Mouse (Mus musculus) hindbrain, postnatal 0 days (tissue): ENCODE data around the gene Meis1. TPM values are rescaled to one million over a fixed set of nuclear protein-coding genes. Genes with fewer than 3 reads are reported as not detected.

ENCODE experiments used
- ATAC-seq: fragments of 200-750 bp; cut with Nextera tagmentation; 2 replicates; pipeline ENCODE4 v1.8.0; 2017; ENCODE audit warnings: mild to moderate bottlenecking, moderate TSS enrichment, moderate library complexity
- DNase-seq: peaks from one replicate; pipeline ENCODE4 v3.0.0-alpha.2; 2015; ENCODE audit warnings: low spot score
- H3K27ac ChIP-seq: fragments of 300-500 bp; sonication (generic); 2 replicates; pipeline ENCODE4 v1.5.1; 2014; ENCODE audit warnings: mild to moderate bottlenecking
- H3K27me3 ChIP-seq: fragments of 300-500 bp; sonication (generic); 2 replicates; pipeline ENCODE4 v1.6.1; 2014; ENCODE audit warnings: low read length, mixed read lengths; ENCODE audit not compliant: insufficient read depth
- H3K36me3 ChIP-seq: fragments of 300-500 bp; sonication (generic); 2 replicates; pipeline ENCODE4 v1.6.1; 2014; ENCODE audit warnings: low read length, mixed read lengths; ENCODE audit not compliant: insufficient read depth
- H3K4me1 ChIP-seq: fragments of 300-500 bp; sonication (generic); 2 replicates; pipeline ENCODE4 v1.6.1; 2014; ENCODE audit warnings: antibody characterized with exemption, low read length, mixed read lengths; ENCODE audit not compliant: insufficient read depth
- H3K4me2 ChIP-seq: fragments of 300-500 bp; sonication (generic); 2 replicates; pipeline ENCODE4 v1.6.1; 2014; ENCODE audit warnings: low read depth, mild to moderate bottlenecking, low read length, moderate library complexity, mixed read lengths
- H3K4me3 ChIP-seq: fragments of 300-500 bp; sonication (generic); 2 replicates; pipeline ENCODE4 v1.5.1; 2014; ENCODE audit warnings: low read length
- H3K9ac ChIP-seq: fragments of 300-500 bp; sonication (generic); replicated peaks from 2 replicates; pipeline ENCODE4 v1.6.1; 2014; ENCODE audit warnings: mild to moderate bottlenecking, low read length, moderate library complexity, mixed read lengths
- H3K9me3 ChIP-seq: fragments of 300-500 bp; sonication (generic); 2 replicates; pipeline ENCODE4 v1.6.1; 2016; ENCODE audit warnings: low read length, mixed read lengths
- CTCF ChIP-seq: IDR thresholded peaks from 2 replicates; pipeline ENCODE4 v1.5.1; 2016; ENCODE audit warnings: antibody characterized with exemption, control low read depth, low read depth
- WGBS: fragments of 180-500 bp; shearing (Covaris S2); extraction: QIAGEN DNeasy Blood & Tissue Kit; methylation state at CpG from one replicate; pipeline ENCODE4 v1.1.7; 2014; 5-methylcytosine and 5-hydroxymethylcytosine counted together
- polyA plus RNA-seq: library from polyadenylated mRNA; unstranded; fragments of >200 nt; fragmentation: Nextera tagmentation; extraction: Ambion mirVana; gene quantifications from 2 replicates; pipeline ENCODE4 v1.2.1, GENCODE M21; 2015
- total RNA-seq: library from RNA; depleted of rRNA; stranded (reverse); fragments of >200 nt; gene quantifications from 2 replicates; pipeline ENCODE4 v1.2.3, GENCODE M21; 2014

Gene Meis1
- total and polyA plus RNA-seq, 2 experiments from 2014 or later = 99.4 to 112 TPM

- Histone ChIP-seq H3K4me2 (no peak overlapping the region), H3K4me1 (peaks cover 17% of the 10 kb centered on the region), H3K4me3 (no peak overlapping the region), H3K36me3 (no peaks in the 10 kb centered on the region), H3K27me3 (no peaks in the 10 kb centered on the region), H3K9ac (no peak overlapping the region), H3K27ac (no peak overlapping the region), H3K9me3 (no peaks in the 10 kb centered on the region)
- no peak for TF ChIP-seq CTCF
- no peak for DNase-seq
- 46% methylated on average over 2 of the region's 2 CpGs for WGBS
- ATAC-seq = no peak
These were observed 92.0 kb downstream of the Meis1 start for GRCm38 (mm10) chr11:18926798-18927197.

GRCm38 (mm10) chr11:18924583-18925334, 94.0 kb downstream of the Meis1 start:
- WGBS = 58% methylated on average over 2 of the region's 2 CpGs
- no peak overlapping the region for H3K4me2 ChIP-seq

GRCm38 (mm10) chr11:18923274-18923673, 95.5 kb downstream of the Meis1 start:
- Histone ChIP-seq H3K36me3 (no peaks in the 10 kb centered on the region; the same call in 1 of the 2 replicates), H3K27me3 (no peaks in the 10 kb centered on the region), H3K4me3 (no peak overlapping the region), H3K27ac (no peak overlapping the region), H3K4me2 (no peak overlapping the region), H3K9ac (no peak overlapping the region), H3K4me1 (0 out of 2 replicates have a peak, but pooled peaks cover 3% of the 10 kb centered on the region), H3K9me3 (no peaks in the 10 kb centered on the region)
- WGBS = 76% methylated on average over 5 of the region's 5 CpGs
- no peak for ATAC-seq
- no peak for TF ChIP-seq CTCF
- no peak for DNase-seq

More at GRCm38 (mm10) chr11:18924583-18925334, 94.0 kb downstream of the Meis1 start:
- Histone ChIP-seq H3K27me3 (no peaks in the 10 kb centered on the region), H3K9ac (no peak overlapping the region), H3K4me1 (0 out of 2 replicates have a peak, but pooled peaks cover 3% of the 10 kb centered on the region), H3K4me3 (no peak overlapping the region), H3K9me3 (no peaks in the 10 kb centered on the region), H3K36me3 (no peaks in the 10 kb centered on the region), H3K27ac (no peak overlapping the region)
- DNase-seq (no peak), ATAC-seq (no peak)
- TF ChIP-seq CTCF = no peak

GRCm38 (mm10) chr11:18920651-18921050, 98.1 kb downstream of the Meis1 start:
- no peaks in the 10 kb centered on the region for H3K9me3 ChIP-seq
- no peak for ATAC-seq
- no peak for DNase-seq
- H3K4me2 ChIP-seq = no peak overlapping the region
- 89% methylated on average over 3 of the region's 3 CpGs for WGBS
- H3K4me3 ChIP-seq = no peak overlapping the region
- H3K36me3 ChIP-seq = no peaks in the 10 kb centered on the region; the same call in 1 of the 2 replicates
- H3K4me1 ChIP-seq = peaks cover 11% of the 10 kb centered on the region; the same call in 1 of the 2 replicates
- no peak overlapping the region for H3K27ac ChIP-seq
- TF ChIP-seq CTCF = no peak
- H3K27me3 ChIP-seq = no peaks in the 10 kb centered on the region
- H3K9ac ChIP-seq = no peak overlapping the region

GRCm38 (mm10) chr11:18919162-18919762, 99.5 kb downstream of the Meis1 start:
- no peak for DNase-seq
- H3K27ac ChIP-seq = no peak overlapping the region
- no peaks in the 10 kb centered on the region; the same call in 1 of the 2 replicates for H3K36me3 ChIP-seq
- peaks cover 11% of the 10 kb centered on the region; the same call in 1 of the 2 replicates for H3K4me1 ChIP-seq
- H3K9ac ChIP-seq = no peak overlapping the region
- no peak for TF ChIP-seq CTCF
- no peak overlapping the region for H3K4me2 ChIP-seq
- no peaks in the 10 kb centered on the region for H3K27me3 ChIP-seq
- no peak for ATAC-seq
- 50% methylated on average over 3 of the region's 3 CpGs for WGBS
- H3K9me3 ChIP-seq = no peaks in the 10 kb centered on the region
- no peak overlapping the region for H3K4me3 ChIP-seq

- ATAC-seq (no peak), DNase-seq (no peak)
- no peaks in the 10 kb centered on the region for H3K27me3 ChIP-seq
- H3K36me3 ChIP-seq = no peaks in the 10 kb centered on the region; the same call in 1 of the 2 replicates
- no peak for TF ChIP-seq CTCF
- H3K9ac ChIP-seq = no peak overlapping the region
- H3K27ac ChIP-seq = 0 out of 2 replicates have a peak overlapping the region, but pooled peaks have one; percentile 11
- 21% methylated on average over 5 of the region's 5 CpGs for WGBS
- H3K4me1 ChIP-seq = peaks cover 11% of the 10 kb centered on the region; the same call in 1 of the 2 replicates
- H3K9me3 ChIP-seq = no peaks in the 10 kb centered on the region
- no peak overlapping the region for H3K4me3 ChIP-seq
- no peak overlapping the region for H3K4me2 ChIP-seq
These were observed 100.9 kb downstream of the Meis1 start for GRCm38 (mm10) chr11:18917887-18918286.
